9 mouse cellular contexts compared by ENCODE assay signal in genomic region chr5:20653425-20654185, GRCm38 (mm10).
DNase-seq lines count a peak whose midpoint lies in the region; ATAC-seq and TF ChIP-seq lines count a peak whose summit lies in the region.
"Had no signal": no experiment of that assay in that cellular context is flagged by ENCODE, and none has a peak within 500 bp of the region (broad histone marks: within the 10 kb centered on the region; RNA-seq: fewer than 3 reads in every experiment).

No protein-coding gene starts in this region.

- no peak for TF ChIP-seq POLR2A in heart, adult 2 months (IDR thresholded peaks at IDR 0.05; ENCODE audit: insufficient read depth, low read depth, low read length)

- H3K4me1 ChIP-seq in heart, adult 2 months (ENCODE audit: control insufficient read depth, insufficient read depth, low read length): no peaks in the 10 kb centered on the region
- no peaks in the 10 kb centered on the region for H3K4me1 ChIP-seq in megakaryocyte, embryonic 14.5 days
- H3K4me1 ChIP-seq in neural tube, embryonic 13.5 days (replicated peaks): peaks cover 8% of the 10 kb centered on the region

- no peaks in the 10 kb centered on the region for H3K36me3 ChIP-seq in heart, adult 2 months (ENCODE audit: control insufficient read depth, insufficient read depth, low read length)
- no peaks in the 10 kb centered on the region for H3K36me3 ChIP-seq in megakaryocyte, embryonic 14.5 days (replicated peaks; ENCODE audit: low read length)
- H3K36me3 ChIP-seq in neural tube, embryonic 13.5 days: peaks cover 10% of the 10 kb centered on the region

- no peaks in the 10 kb centered on the region for H3K79me2 ChIP-seq in heart, adult 2 months (replicated peaks; ENCODE audit: control insufficient read depth, insufficient read depth, low read length)

- no peak for DNase-seq in heart, adult 2 months
- no peak for DNase-seq in heart, postnatal 25 days (ENCODE audit: low spot score)
- DNase-seq in brain, adult 2 months (ENCODE audit: low read depth, low spot score): peak; percentile 78
- no peak for DNase-seq in kidney, postnatal 4 days
- no peak for DNase-seq in adrenal gland, postnatal 36 days
- DNase-seq: liver, postnatal 0 days had no signal

- no peak for ATAC-seq in megakaryocyte, adult 5-6 weeks (ENCODE audit: poor library complexity, severe bottlenecking)
- peak; percentile 55; the same call in 1 of the 2 replicates for ATAC-seq in neural tube, embryonic 13.5 days (ENCODE audit: low read depth)
- ATAC-seq: liver, postnatal 0 days had no signal

- H3K9me3 ChIP-seq in megakaryocyte, embryonic 14.5 days: peaks cover 9% of the 10 kb centered on the region
- H3K9me3 ChIP-seq in neural tube, embryonic 13.5 days: no peaks in the 10 kb centered on the region

- TF ChIP-seq CTCF in heart, adult 2 months (IDR thresholded peaks at IDR 0.05): peak; percentile 12; the same call in 1 of the 2 replicates

- TF ChIP-seq EP300 in heart, adult 2 months (IDR thresholded peaks at IDR 0.05; ENCODE audit: insufficient read depth, low read depth, low read length): no peak

- H3K9ac ChIP-seq in heart, adult 2 months (ENCODE audit: low read depth, low read length): no peak overlapping the region
- no peak overlapping the region; the same call in 1 of the 2 replicates for H3K9ac ChIP-seq in neural tube, embryonic 13.5 days
- H3K9ac ChIP-seq: liver, postnatal 0 days had no signal

- H3K27ac ChIP-seq in heart, adult 2 months: no peak overlapping the region
- no peak overlapping the region for H3K27ac ChIP-seq in neural tube, embryonic 13.5 days (replicated peaks)

- 71% methylated on average over 11 of the region's 11 CpGs for WGBS in heart, adult 2 months
- 45% methylated on average over 11 of the region's 11 CpGs for WGBS in neural tube, embryonic 13.5 days

- H3K27me3 ChIP-seq in heart, adult 2 months (ENCODE audit: control insufficient read depth, insufficient read depth, low read length): no peaks in the 10 kb centered on the region
- H3K27me3 ChIP-seq in megakaryocyte, embryonic 14.5 days (replicated peaks): no peaks in the 10 kb centered on the region
- H3K27me3 ChIP-seq in neural tube, embryonic 13.5 days: no peaks in the 10 kb centered on the region

- H3K4me3 ChIP-seq in heart, adult 2 months: no peak overlapping the region
- peak overlapping the region; percentile 23 for H3K4me3 ChIP-seq in megakaryocyte, embryonic 14.5 days (replicated peaks)
- H3K4me3 ChIP-seq in neural tube, embryonic 13.5 days: no peak overlapping the region

- no peak overlapping the region for H3K4me2 ChIP-seq in neural tube, embryonic 13.5 days

- intact Hi-C loops in heart, adult 2 months (cut with DNase I): no loop called here
- intact Hi-C loops in heart, postnatal 25 days (cut with DNase I): no loop called here
